Mouse (Mus musculus) frontal cortex, postnatal 25 days (tissue): ENCODE data around the gene Piwil4.

Experiments
- DNase-seq, 2 experiments: peaks; one replicate each; pipeline ENCODE4 v3.0.0; 2022; ENCODE audit warnings: low spot score in 2 of 2

The Piwil4 gene

GRCm38 (mm10) chr9:14740151-14740924 is at the start of gene Piwil4:
Gene Piwil4, minus strand, starts transcription at chr9:14740733.
- no peak for DNase-seq

- no peak for DNase-seq
Measured at GRCm38 (mm10) chr9:14787356-14787755, 46.8 kb upstream of the Piwil4 start.

- peak; percentile 87 to 90 for DNase-seq
Measured at GRCm38 (mm10) chr9:14784039-14785002, 43.8 kb upstream of the Piwil4 start, which contains the start of the genes Mre11a and Ankrd49. Gene Mre11a, plus strand, starts transcription at chr9:14784654. Gene Ankrd49, minus strand, starts transcription at chr9:14784856.

- no peak for DNase-seq
Measured at GRCm38 (mm10) chr9:14778341-14778740, 37.8 kb upstream of the Piwil4 start.

GRCm38 (mm10) chr9:14773813-14774212 is 33.3 kb upstream of the Piwil4 start:
- no peak for DNase-seq

GRCm38 (mm10) chr9:14772074-14772473 is 31.5 kb upstream of the Piwil4 start:
- DNase-seq = no peak

GRCm38 (mm10) chr9:14770803-14771471 is 30.4 kb upstream of the Piwil4 start, which contains the start of gene 1700012B09Rik:
Gene 1700012B09Rik, minus strand, starts transcription at chr9:14771030.
- DNase-seq = no peak

- no peak for DNase-seq
Measured at GRCm38 (mm10) chr9:14769811-14770210, 29.3 kb upstream of the Piwil4 start.

- peak; percentile 27 to 36 for DNase-seq
Measured at GRCm38 (mm10) chr9:14764765-14765164, 24.2 kb upstream of the Piwil4 start.

- no peak for DNase-seq
Measured at GRCm38 (mm10) chr9:14759261-14759660, 18.7 kb upstream of the Piwil4 start.

- no peak for DNase-seq
Measured at GRCm38 (mm10) chr9:14758590-14758989, 18.1 kb upstream of the Piwil4 start.

- no peak for DNase-seq
Measured at GRCm38 (mm10) chr9:14754469-14754868, 13.9 kb upstream of the Piwil4 start.

- no peak for DNase-seq
Measured at GRCm38 (mm10) chr9:14753947-14754346, 13.4 kb upstream of the Piwil4 start.

GRCm38 (mm10) chr9:14752001-14752522 is 11.5 kb upstream of the Piwil4 start, which contains the start of gene Fut4:
Gene Fut4, minus strand, starts transcription at chr9:14752393.
- DNase-seq = no peak

GRCm38 (mm10) chr9:14751503-14752000 is 11.0 kb upstream of the Piwil4 start:
- no peak for DNase-seq

GRCm38 (mm10) chr9:14750901-14751502 is 10.5 kb upstream of the Piwil4 start:
- no peak for DNase-seq

GRCm38 (mm10) chr9:14739498-14740150 is 909 bp downstream of the Piwil4 start:
- no peak for DNase-seq

- no peak for DNase-seq
Measured at GRCm38 (mm10) chr9:14730941-14731541, 9.5 kb downstream of the Piwil4 start.

- no peak for DNase-seq
Measured at GRCm38 (mm10) chr9:14728365-14728764, 12.2 kb downstream of the Piwil4 start.

GRCm38 (mm10) chr9:14726629-14727028 is 13.9 kb downstream of the Piwil4 start:
- no peak for DNase-seq
